Mouse (Mus musculus) embryonic facial prominence, embryonic 14.5 days (tissue): Measurements from ENCODE around the gene Elovl5. TPM values are rescaled to one million over a fixed set of nuclear protein-coding genes. Genes with fewer than 3 reads are reported as not detected.
A peak's percentile ranks its signal among the peaks of the same experiment; 100 is the strongest.

Experiments
- ATAC-seq: fragments of 200-750 bp; cut with Nextera tagmentation; 2 replicates; pipeline ENCODE4 v1.8.0; 2017; ENCODE audit warnings: low read depth, moderate number of reproducible peaks, moderate TSS enrichment
- DNase-seq: peaks from one replicate; pipeline ENCODE4 v3.0.0-alpha.2; 2015; ENCODE audit warnings: low spot score
- H3K27ac ChIP-seq: fragments of 300-500 bp; sonication (generic); replicated peaks from 2 replicates; pipeline ENCODE4 v1.5.1; 2014; ENCODE audit warnings: low read depth, mild to moderate bottlenecking, low read length, moderate library complexity
- H3K27me3 ChIP-seq: fragments of 300-500 bp; sonication (generic); replicated peaks from 2 replicates; pipeline ENCODE4 v1.6.1; 2014; ENCODE audit warnings: low read length; ENCODE audit not compliant: control insufficient read depth, insufficient read depth
- H3K36me3 ChIP-seq: fragments of 300-500 bp; sonication (generic); 2 replicates; pipeline ENCODE4 v1.6.1; 2014; ENCODE audit warnings: low read length, mixed read lengths; ENCODE audit not compliant: control insufficient read depth, insufficient read depth
- H3K4me1 ChIP-seq: fragments of 300-500 bp; sonication (generic); 2 replicates; pipeline ENCODE4 v1.6.1; 2014; ENCODE audit warnings: antibody characterized with exemption, low read length; ENCODE audit not compliant: control insufficient read depth, insufficient read depth
- H3K4me2 ChIP-seq: fragments of 300-500 bp; sonication (generic); 2 replicates; pipeline ENCODE4 v1.6.1; 2014; ENCODE audit warnings: low read depth, mild to moderate bottlenecking, low read length, moderate library complexity, mixed read lengths
- H3K4me3 ChIP-seq: fragments of 300-500 bp; sonication (generic); 2 replicates; pipeline ENCODE4 v1.5.1; 2014; ENCODE audit warnings: low read depth, mild to moderate bottlenecking, low read length
- H3K9ac ChIP-seq: fragments of 300-500 bp; sonication (generic); 2 replicates; pipeline ENCODE4 v1.6.1; 2014; ENCODE audit warnings: low read depth, mild to moderate bottlenecking, low read length, moderate library complexity, mixed read lengths
- H3K9me3 ChIP-seq: fragments of 300-500 bp; sonication (generic); 2 replicates; pipeline ENCODE4 v1.6.1; 2016; ENCODE audit warnings: low read length; ENCODE audit not compliant: control insufficient read depth
- WGBS: fragments of 180-500 bp; shearing (Covaris S2); extraction: QIAGEN DNeasy Blood & Tissue Kit; methylation state at CpG from one replicate; pipeline ENCODE4 v1.1.7; 2014; 5-methylcytosine and 5-hydroxymethylcytosine counted together
- polyA plus RNA-seq: library from polyadenylated mRNA; unstranded; fragments of >200 nt; fragmentation: Nextera tagmentation; extraction: Ambion mirVana; gene quantifications from 2 replicates; pipeline ENCODE4 v1.2.1, GENCODE M21; 2014

Gene Elovl5
- polyA plus RNA-seq, 1 experiment from 2014 or later, result 74.2 TPM

DNA sequence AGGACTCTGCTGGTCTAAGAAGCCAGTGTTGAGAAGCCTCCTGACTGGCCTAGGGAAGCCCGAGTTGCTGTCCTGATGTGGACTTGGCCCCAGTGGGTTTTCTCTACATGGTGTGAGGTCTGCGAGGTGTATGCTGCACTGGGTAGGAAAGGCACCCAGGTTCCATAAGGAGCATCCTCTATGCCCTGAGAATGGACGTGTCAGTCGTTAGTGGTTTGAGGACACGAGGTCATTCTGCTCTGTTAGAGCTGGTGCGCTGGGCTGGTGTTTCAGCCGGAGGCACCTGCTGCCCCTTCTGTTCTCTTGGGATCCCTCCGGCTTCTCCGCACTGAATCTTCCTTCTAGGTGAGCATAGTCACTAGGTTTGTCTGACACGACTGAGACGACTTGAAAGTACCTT, 7.0 kb downstream of the Elovl5 start:
- Histone ChIP-seq H3K36me3 (no peaks in the 10 kb centered on the region), H3K27ac (no peak overlapping the region), H3K27me3 (no peaks in the 10 kb centered on the region), H3K4me3 (no peak overlapping the region), H3K9ac (no peak overlapping the region), H3K9me3 (no peaks in the 10 kb centered on the region), H3K4me2 (no peak overlapping the region), H3K4me1 (peaks cover 26% of the 10 kb centered on the region)
- no peak for ATAC-seq
- 67% methylated on average over 11 of the region's 11 CpGs for WGBS
- DNase-seq, result no peak

DNA sequence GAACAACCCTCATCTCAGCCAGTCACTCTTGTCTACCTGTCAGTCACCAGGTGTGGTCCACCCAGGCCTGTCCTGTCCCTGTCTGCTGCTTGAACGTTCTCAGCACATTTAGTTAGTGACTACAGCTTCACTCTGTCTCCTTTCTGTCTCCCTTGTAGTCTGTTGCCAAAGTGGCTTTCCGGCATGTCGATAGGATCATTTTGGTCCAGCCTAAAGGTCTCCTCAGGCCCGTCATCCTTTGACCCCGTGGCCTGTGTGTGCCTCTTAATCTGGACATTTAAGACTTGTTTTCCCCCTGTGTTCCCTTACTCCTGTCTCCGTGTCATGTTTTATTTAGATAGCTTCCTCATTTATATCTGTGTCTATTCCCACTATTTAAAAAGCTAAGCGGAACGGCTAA, 9.0 kb downstream of the Elovl5 start:
- Histone ChIP-seq H3K4me3 (no peak overlapping the region), H3K27me3 (no peaks in the 10 kb centered on the region), H3K4me2 (no peak overlapping the region), H3K9ac (no peak overlapping the region), H3K9me3 (no peaks in the 10 kb centered on the region), H3K4me1 (peaks cover 41% of the 10 kb centered on the region), H3K36me3 (no peaks in the 10 kb centered on the region), H3K27ac (no peak overlapping the region)
- WGBS, result 86% methylated on average over 8 of the region's 8 CpGs
- DNase-seq, result no peak
- ATAC-seq, result no peak

DNA sequence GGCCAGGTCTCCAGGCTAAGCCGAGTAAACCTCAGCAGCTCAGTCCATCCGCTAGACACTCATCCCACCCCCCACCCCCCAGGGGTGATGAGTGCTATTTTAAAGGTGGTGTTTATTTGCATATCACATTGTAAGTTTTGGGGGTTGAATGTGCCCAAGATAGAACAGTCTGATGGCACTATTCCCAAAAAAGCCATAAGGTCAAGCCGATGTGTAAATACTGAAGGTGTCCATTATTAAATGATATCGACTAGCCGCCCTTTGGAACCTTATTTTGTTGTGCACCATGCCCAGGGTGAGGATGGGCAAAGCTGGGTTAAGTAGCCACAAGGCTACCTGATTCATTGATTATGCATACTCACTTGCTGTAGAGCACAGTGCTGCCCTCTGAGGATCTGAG, 9.7 kb downstream of the Elovl5 start:
- ATAC-seq (no peak), DNase-seq (no peak)
- Histone ChIP-seq H3K9ac (no peak overlapping the region), H3K4me1 (peaks cover 41% of the 10 kb centered on the region), H3K27me3 (no peaks in the 10 kb centered on the region), H3K4me3 (no peak overlapping the region), H3K9me3 (no peaks in the 10 kb centered on the region), H3K36me3 (no peaks in the 10 kb centered on the region), H3K27ac (no peak overlapping the region), H3K4me2 (no peak overlapping the region)
- 93% methylated on average over 5 of the region's 5 CpGs for WGBS

DNA sequence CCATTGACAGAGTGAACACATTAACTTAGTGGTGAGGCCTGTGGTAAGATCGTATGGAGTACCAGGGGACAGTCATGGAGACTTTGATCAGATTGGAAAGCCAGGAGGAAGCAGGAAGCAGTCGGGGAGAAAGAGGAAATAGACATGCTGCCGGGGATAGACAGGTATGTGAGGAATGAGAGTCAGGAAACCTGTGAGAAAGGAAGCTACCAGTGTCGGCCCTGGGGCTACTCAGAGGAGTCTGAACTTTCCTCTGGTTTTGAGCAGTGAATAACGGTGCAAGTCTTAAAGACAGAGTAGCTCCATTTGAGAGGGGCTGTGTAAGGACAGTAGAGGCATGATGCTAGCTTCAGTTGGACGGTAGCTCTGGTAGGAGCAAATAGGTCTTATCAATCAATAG, 10.3 kb downstream of the Elovl5 start:
- no peak overlapping the region for H3K4me2 ChIP-seq
- 32% methylated on average over 6 of the region's 6 CpGs for WGBS
- H3K36me3 ChIP-seq, result no peaks in the 10 kb centered on the region
- H3K27ac ChIP-seq, result no peak overlapping the region
- H3K27me3 ChIP-seq, result no peaks in the 10 kb centered on the region
- H3K4me1 ChIP-seq, result peaks cover 41% of the 10 kb centered on the region
- no peak overlapping the region for H3K4me3 ChIP-seq
- H3K9me3 ChIP-seq, result no peaks in the 10 kb centered on the region
- ATAC-seq (no peak), DNase-seq (no peak)
- no peak overlapping the region for H3K9ac ChIP-seq

DNA sequence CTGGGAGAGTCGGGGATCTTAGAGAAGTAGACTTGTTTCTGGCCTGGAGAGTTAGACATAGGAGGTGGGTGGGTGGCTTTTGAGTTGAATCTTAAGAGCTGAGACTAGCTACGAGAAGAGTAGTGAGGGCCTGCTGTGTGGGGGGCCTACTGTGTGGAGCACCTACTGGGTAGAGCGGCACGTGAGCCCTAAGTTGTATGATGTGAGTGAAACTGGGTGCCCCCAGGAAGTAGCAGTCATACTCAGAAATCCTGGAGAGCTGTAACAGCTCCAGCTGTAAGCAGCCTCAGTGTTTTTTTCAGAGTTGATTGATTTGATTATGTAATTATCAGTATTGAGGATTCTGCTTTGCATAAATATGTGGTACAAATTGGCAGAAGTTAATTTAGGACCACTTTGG, 11.6 kb downstream of the Elovl5 start:
- no peak for DNase-seq
- H3K4me1 ChIP-seq, result peaks cover 41% of the 10 kb centered on the region

DNA sequence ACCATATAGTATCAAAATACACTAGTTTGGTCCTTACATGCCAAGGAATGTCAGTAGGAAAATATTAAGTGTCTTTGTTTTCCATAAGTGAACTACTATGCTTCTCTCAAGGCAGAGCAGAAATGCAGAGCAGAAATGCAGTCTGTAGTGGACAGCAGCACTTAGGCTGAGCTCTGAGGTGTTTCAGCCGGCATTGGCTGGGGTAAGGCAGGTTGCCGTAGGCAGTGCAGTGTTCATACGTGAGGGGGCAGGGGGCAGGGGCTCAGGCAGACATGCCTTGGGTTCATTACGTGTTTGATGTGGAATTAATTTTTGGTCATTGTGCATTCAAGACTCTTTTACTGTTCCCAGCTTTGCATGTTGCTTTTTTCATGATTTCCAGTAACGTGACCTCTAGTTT, 12.1 kb downstream of the Elovl5 start:
- Histone ChIP-seq H3K27ac (peak overlapping the region; percentile 4; the same call in 1 of the 2 replicates), H3K9me3 (no peaks in the 10 kb centered on the region), H3K36me3 (no peaks in the 10 kb centered on the region), H3K27me3 (no peaks in the 10 kb centered on the region), H3K4me3 (no peak overlapping the region), H3K4me1 (peaks cover 41% of the 10 kb centered on the region), H3K9ac (no peak overlapping the region), H3K4me2 (no peak overlapping the region)
- DNase-seq (no peak), ATAC-seq (no peak)
- WGBS, result 54% methylated on average over 5 of the region's 5 CpGs

More for the DNA sequence above, 11.6 kb downstream of the Elovl5 start:
- Histone ChIP-seq H3K36me3 (no peaks in the 10 kb centered on the region), H3K27me3 (no peaks in the 10 kb centered on the region), H3K27ac (0 out of 2 replicates have a peak overlapping the region, but pooled peaks have one; percentile 21), H3K4me3 (no peak overlapping the region), H3K9me3 (no peaks in the 10 kb centered on the region), H3K9ac (no peak overlapping the region), H3K4me2 (no peak overlapping the region)
- no peak for ATAC-seq
- 75% methylated on average over 4 of the region's 4 CpGs for WGBS

DNA sequence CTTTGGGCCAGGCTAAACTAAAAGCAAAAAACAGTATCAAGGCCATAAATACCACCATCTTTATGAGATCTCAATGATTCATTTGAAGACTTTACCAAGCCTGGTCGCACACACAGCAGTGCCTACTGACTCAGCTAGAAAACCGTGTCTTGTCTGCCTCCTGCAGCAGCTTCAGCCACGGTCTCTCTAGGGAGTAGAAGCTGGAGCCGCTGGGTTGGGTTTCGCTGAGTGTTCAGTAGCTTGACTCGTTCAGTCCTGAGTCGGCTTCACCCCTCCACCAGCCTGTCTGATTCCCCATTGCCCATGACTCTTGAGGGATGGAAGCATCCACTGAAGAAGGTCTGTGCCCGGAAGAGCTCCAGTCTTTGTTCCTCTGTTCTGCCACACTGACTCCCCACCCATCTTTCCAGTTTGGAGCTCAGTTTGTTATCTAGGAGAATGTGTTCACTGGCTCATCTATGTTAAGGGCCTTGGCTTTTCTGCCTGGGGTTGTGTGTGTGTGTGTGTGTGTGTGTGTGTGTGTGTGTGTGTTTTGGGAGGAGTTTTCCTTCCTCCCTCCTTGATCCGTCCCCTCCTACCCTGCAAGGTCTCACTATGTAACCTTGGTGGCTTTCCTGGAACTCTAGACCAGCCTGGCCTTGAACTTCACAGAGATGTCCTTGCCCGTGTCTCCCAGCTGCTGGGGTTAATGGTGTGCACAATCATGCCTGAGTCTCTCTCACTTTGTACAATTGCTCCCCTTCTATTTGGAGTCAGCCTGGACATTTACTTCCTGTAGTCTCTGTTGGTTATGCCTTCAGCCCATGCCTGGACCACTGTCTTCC, 13.1 kb downstream of the Elovl5 start:
- Histone ChIP-seq H3K36me3 (no peaks in the 10 kb centered on the region), H3K4me3 (no peak overlapping the region), H3K9me3 (no peaks in the 10 kb centered on the region), H3K4me2 (no peak overlapping the region), H3K4me1 (peaks cover 33% of the 10 kb centered on the region), H3K27ac (0 out of 2 replicates have a peak overlapping the region, but pooled peaks have one; percentile 4), H3K27me3 (no peaks in the 10 kb centered on the region), H3K9ac (peak overlapping the region; percentile 25; the same call in 1 of the 2 replicates)
- ATAC-seq (peak; percentile 38; the same call in 1 of the 2 replicates), DNase-seq (peak; percentile 57)
- 52% methylated on average over 10 of the region's 10 CpGs for WGBS

DNA sequence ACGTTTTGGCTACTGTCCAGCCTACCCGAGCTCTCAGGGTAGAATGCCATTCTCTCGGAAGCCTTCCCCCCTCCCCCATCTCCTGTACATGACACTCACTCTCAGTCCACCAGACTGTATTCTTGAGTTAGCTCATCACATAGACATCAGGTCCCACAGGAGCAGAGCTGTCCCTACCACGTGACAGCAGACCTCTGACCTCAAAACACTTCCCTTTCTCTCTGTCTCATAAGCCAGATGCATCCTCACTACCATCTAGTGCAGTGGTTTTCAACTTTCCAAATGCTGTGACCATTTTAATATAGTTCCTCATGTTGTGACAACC, 13.7 kb downstream of the Elovl5 start:
- Histone ChIP-seq H3K36me3 (no peaks in the 10 kb centered on the region), H3K4me1 (peaks cover 30% of the 10 kb centered on the region), H3K4me2 (no peak overlapping the region), H3K9ac (peak overlapping the region; percentile 25; the same call in 1 of the 2 replicates), H3K4me3 (no peak overlapping the region), H3K27ac (no peak overlapping the region), H3K27me3 (no peaks in the 10 kb centered on the region), H3K9me3 (no peaks in the 10 kb centered on the region)
- no peak for ATAC-seq
- 52% methylated on average over 4 of the region's 4 CpGs for WGBS
- no peak for DNase-seq

DNA sequence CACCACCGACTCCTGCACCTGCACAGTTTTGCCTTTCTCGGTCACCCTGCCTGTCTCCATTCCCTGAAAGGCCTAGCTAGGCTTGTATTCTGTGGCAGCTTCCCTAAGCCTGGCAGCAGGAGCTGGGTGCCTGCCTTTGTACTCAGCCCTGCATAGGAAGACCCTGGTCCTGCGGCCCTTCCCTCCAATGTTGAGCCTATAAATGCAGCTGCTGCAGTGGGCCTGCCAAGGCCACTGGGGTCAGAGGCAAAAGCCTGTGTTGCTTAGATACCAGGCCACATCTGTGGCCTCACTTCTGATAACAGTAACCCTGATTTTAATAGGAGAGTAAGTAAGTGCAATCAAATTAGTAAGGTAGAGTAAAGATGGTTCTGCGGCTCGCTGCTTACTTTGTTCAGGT, 14.6 kb downstream of the Elovl5 start:
- peaks cover 30% of the 10 kb centered on the region for H3K4me1 ChIP-seq
- H3K36me3 ChIP-seq, result no peaks in the 10 kb centered on the region
- no peak overlapping the region for H3K27ac ChIP-seq
- WGBS, result 83% methylated on average over 5 of the region's 5 CpGs
- DNase-seq, result no peak
- no peaks in the 10 kb centered on the region for H3K9me3 ChIP-seq
- no peak overlapping the region for H3K4me2 ChIP-seq
- no peak overlapping the region for H3K9ac ChIP-seq
- no peaks in the 10 kb centered on the region for H3K27me3 ChIP-seq
- H3K4me3 ChIP-seq, result no peak overlapping the region
- ATAC-seq, result no peak
